Mouse (Mus musculus) hindbrain, postnatal 0 days (tissue): ENCODE measurements around the gene Rin1. TPM values are rescaled to one million over a fixed set of nuclear protein-coding genes. Genes with fewer than 3 reads are reported as not detected.

Experiments used
- ATAC-seq: fragments of 200-750 bp; cut with Nextera tagmentation; 2 replicates; pipeline ENCODE4 v1.8.0; 2017; ENCODE audit warnings: mild to moderate bottlenecking, moderate TSS enrichment, moderate library complexity
- DNase-seq: peaks from one replicate; pipeline ENCODE4 v3.0.0-alpha.2; 2015; ENCODE audit warnings: low spot score
- H3K27ac ChIP-seq: fragments of 300-500 bp; sonication (generic); 2 replicates; pipeline ENCODE4 v1.5.1; 2014; ENCODE audit warnings: mild to moderate bottlenecking
- H3K27me3 ChIP-seq: fragments of 300-500 bp; sonication (generic); 2 replicates; pipeline ENCODE4 v1.6.1; 2014; ENCODE audit warnings: low read length, mixed read lengths; ENCODE audit not compliant: insufficient read depth
- H3K36me3 ChIP-seq: fragments of 300-500 bp; sonication (generic); 2 replicates; pipeline ENCODE4 v1.6.1; 2014; ENCODE audit warnings: low read length, mixed read lengths; ENCODE audit not compliant: insufficient read depth
- H3K4me1 ChIP-seq: fragments of 300-500 bp; sonication (generic); 2 replicates; pipeline ENCODE4 v1.6.1; 2014; ENCODE audit warnings: antibody characterized with exemption, low read length, mixed read lengths; ENCODE audit not compliant: insufficient read depth
- H3K4me2 ChIP-seq: fragments of 300-500 bp; sonication (generic); 2 replicates; pipeline ENCODE4 v1.6.1; 2014; ENCODE audit warnings: low read depth, mild to moderate bottlenecking, low read length, moderate library complexity, mixed read lengths
- H3K4me3 ChIP-seq: fragments of 300-500 bp; sonication (generic); 2 replicates; pipeline ENCODE4 v1.5.1; 2014; ENCODE audit warnings: low read length
- H3K9ac ChIP-seq: fragments of 300-500 bp; sonication (generic); replicated peaks from 2 replicates; pipeline ENCODE4 v1.6.1; 2014; ENCODE audit warnings: mild to moderate bottlenecking, low read length, moderate library complexity, mixed read lengths
- H3K9me3 ChIP-seq: fragments of 300-500 bp; sonication (generic); 2 replicates; pipeline ENCODE4 v1.6.1; 2016; ENCODE audit warnings: low read length, mixed read lengths
- CTCF ChIP-seq: IDR thresholded peaks from 2 replicates; pipeline ENCODE4 v1.5.1; 2016; ENCODE audit warnings: antibody characterized with exemption, control low read depth, low read depth
- WGBS: fragments of 180-500 bp; shearing (Covaris S2); extraction: QIAGEN DNeasy Blood & Tissue Kit; methylation state at CpG from one replicate; pipeline ENCODE4 v1.1.7; 2014; 5-methylcytosine and 5-hydroxymethylcytosine counted together
- polyA plus RNA-seq: library from polyadenylated mRNA; unstranded; fragments of >200 nt; fragmentation: Nextera tagmentation; extraction: Ambion mirVana; gene quantifications from 2 replicates; pipeline ENCODE4 v1.2.1, GENCODE M21; 2015
- total RNA-seq: library from RNA; depleted of rRNA; stranded (reverse); fragments of >200 nt; gene quantifications from 2 replicates; pipeline ENCODE4 v1.2.3, GENCODE M21; 2014

Rin1 gene
- total and polyA plus RNA-seq, 2 experiments from 2014 or later = 0.86 to 2.0 TPM

DNA sequence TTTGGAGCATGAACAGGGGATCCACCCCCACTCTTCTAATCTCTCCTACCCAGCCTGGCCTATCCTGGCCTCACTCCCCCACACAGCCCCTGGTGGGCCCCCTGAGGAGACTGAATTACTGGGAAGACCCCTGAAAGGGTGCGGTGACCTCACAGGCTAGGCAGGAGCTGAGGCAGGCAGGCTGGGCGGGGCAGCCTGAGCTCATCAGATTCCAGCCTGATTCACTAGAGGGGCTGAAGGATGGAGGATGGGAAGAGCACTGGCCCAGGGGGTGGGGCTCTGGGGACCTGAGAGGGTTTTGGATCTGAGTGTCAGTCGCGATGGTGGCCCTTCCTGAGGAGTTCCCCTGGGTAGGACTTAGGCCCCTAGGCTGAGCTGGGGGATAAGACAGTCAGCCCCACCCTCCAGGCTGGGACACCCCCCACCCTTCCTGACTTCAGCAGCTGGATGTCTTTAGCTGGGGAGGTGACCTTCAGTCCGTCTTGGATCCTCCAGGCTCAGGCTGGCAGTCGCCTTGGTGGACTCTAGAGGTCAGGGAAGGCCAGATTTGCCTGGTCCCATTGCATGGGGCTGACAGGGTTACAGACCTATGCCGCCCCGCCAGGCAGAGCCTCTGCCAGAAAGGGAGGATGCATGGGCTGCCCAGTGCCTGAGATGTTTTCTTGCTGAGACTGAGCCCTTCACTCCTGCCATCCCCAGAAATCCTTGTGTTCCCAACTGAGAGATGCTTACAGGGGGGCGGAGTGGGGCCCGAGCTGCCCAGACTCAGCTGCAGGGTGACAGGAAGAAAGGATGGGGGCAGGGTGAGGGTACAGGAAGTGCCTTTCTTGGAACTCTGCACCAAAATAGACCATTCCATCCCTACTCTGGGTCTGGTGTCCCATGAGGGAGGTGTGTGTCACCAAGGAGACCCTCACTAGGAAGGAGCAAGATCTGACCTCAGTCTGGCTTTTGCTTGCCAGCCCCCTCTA, 8.8 kb downstream of the Rin1 start:
- no peak for TF ChIP-seq CTCF
- WGBS = 17% methylated on average over 10 of the region's 10 CpGs
- no peak for DNase-seq
- Histone ChIP-seq H3K4me1 (no peaks in the 10 kb centered on the region; the same call in 1 of the 2 replicates), H3K4me2 (no peak overlapping the region), H3K27ac (no peak overlapping the region), H3K9me3 (no peaks in the 10 kb centered on the region), H3K4me3 (no peak overlapping the region), H3K9ac (no peak overlapping the region), H3K36me3 (no peaks in the 10 kb centered on the region), H3K27me3 (no peaks in the 10 kb centered on the region)
- peak; percentile 37; the same call in 1 of the 2 replicates for ATAC-seq

GRCm38 (mm10) chr19:5060365-5061330, 10.4 kb downstream of the Rin1 start:
- no peak for TF ChIP-seq CTCF
- DNase-seq (no peak), ATAC-seq (no peak)
- no peaks in the 10 kb centered on the region for H3K27me3 ChIP-seq
- no peaks in the 10 kb centered on the region for H3K36me3 ChIP-seq
- no peak overlapping the region for H3K4me2 ChIP-seq
- H3K9me3 ChIP-seq = no peaks in the 10 kb centered on the region
- H3K9ac ChIP-seq = no peak overlapping the region
- no peak overlapping the region for H3K4me3 ChIP-seq
- no peaks in the 10 kb centered on the region; the same call in 1 of the 2 replicates for H3K4me1 ChIP-seq
- 48% methylated on average over 5 of the region's 5 CpGs for WGBS
- no peak overlapping the region for H3K27ac ChIP-seq

GRCm38 (mm10) chr19:5062041-5062440, 11.8 kb downstream of the Rin1 start:
- Histone ChIP-seq H3K36me3 (no peaks in the 10 kb centered on the region), H3K4me1 (no peaks in the 10 kb centered on the region), H3K27ac (no peak overlapping the region), H3K9me3 (no peaks in the 10 kb centered on the region), H3K4me3 (no peak overlapping the region), H3K27me3 (no peaks in the 10 kb centered on the region), H3K9ac (no peak overlapping the region), H3K4me2 (no peak overlapping the region)
- WGBS = 88% methylated on average over 5 of the region's 5 CpGs
- ATAC-seq (no peak), DNase-seq (no peak)
- no peak for TF ChIP-seq CTCF

DNA sequence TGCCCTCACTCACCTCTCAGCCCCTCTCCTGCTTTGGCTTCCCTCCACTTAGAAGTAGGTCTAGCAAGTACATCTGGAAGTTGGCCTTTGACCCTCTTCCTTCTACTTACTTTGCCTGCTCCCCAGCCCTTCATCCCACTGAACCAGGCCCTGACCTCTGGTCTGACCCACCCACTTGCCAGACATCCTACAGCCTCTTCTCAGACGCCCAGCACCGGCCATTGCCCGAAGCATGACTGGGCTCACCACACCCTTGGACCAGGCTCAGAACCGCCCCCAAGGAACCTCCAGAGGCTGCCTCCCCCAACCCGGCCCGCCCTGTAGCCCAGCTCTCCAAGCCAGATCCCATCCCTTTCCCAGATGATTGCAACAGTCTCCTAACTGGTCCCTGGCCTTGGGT, 12.2 kb downstream of the Rin1 start:
- Histone ChIP-seq H3K27me3 (no peaks in the 10 kb centered on the region), H3K4me3 (no peak overlapping the region), H3K4me2 (no peak overlapping the region), H3K9ac (no peak overlapping the region), H3K9me3 (no peaks in the 10 kb centered on the region), H3K27ac (no peak overlapping the region), H3K36me3 (no peaks in the 10 kb centered on the region), H3K4me1 (no peaks in the 10 kb centered on the region)
- TF ChIP-seq CTCF = no peak
- 90% methylated on average over 6 of the region's 6 CpGs for WGBS
- ATAC-seq = no peak
- DNase-seq = no peak

DNA sequence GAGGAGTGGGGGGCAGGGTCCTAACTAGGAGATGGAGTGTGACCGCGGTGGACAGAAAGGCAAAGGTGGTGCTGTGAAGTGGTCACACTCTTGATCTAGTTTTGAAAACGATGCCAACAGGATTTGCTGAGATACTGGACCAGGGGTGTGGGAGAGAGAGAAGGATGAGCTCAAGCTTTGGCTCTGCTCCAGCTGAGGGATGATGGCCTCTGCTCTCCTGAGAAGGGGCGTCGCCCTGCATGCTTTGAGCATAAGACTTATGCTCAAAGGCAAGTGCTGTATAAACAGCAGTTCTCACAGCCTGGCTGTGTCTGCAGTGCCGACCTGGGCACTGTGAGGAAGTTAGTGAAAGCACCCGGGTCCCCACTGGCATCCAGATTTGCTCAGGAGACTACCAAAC, 14.8 kb downstream of the Rin1 start:
- H3K4me1 ChIP-seq = peaks cover 5% of the 10 kb centered on the region; the same call in 1 of the 2 replicates
- H3K9me3 ChIP-seq = no peaks in the 10 kb centered on the region
- H3K27me3 ChIP-seq = no peaks in the 10 kb centered on the region
- no peak overlapping the region for H3K4me3 ChIP-seq
- 63% methylated on average over 7 of the region's 7 CpGs for WGBS
- no peak overlapping the region for H3K9ac ChIP-seq
- no peak overlapping the region for H3K4me2 ChIP-seq
- no peak overlapping the region for H3K27ac ChIP-seq
- no peak for TF ChIP-seq CTCF
- no peaks in the 10 kb centered on the region for H3K36me3 ChIP-seq
- ATAC-seq = no peak
- no peak for DNase-seq

DNA sequence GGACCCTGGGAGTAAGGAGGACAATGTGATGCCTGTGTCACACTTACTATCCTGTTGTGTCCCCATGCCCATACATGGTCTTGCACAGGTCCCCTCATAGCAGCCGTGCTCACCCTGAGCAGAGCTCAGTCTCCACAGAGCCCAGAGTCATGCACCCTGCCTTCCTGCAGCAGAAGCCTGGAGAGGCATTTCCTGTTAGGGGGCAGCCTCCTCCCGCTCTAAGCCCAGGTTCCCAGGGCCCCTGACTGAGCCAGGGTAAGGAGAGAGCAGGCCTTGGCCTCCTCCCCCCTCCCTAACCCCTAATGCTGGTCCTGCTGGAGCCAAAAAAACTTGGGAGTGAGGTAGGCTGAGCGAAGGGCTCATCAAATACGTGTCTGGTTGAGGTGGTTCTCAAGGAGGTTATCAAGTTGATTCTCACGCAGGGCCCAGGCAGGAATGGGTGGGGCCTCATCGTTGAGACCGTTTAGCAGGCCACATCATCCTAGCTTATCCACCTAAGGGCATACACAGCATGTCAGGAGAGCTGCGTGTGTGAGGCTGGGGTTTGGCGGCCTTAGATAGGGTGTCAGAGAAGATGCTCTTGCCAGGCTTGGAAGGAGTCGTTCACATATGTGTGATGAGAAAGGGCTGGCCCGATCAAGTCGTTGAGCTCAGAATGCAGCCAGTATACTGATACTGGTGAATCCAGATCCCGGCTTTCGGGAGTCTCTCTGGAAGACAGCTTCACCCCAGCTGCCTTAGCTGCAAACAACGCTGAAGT, 16.9 kb downstream of the Rin1 start:
- Histone ChIP-seq H3K4me1 (peaks cover 9% of the 10 kb centered on the region; the same call in 1 of the 2 replicates), H3K9me3 (no peaks in the 10 kb centered on the region), H3K27ac (no peak overlapping the region), H3K4me2 (peak overlapping the region; percentile 60), H3K9ac (no peak overlapping the region), H3K4me3 (peak overlapping the region; percentile 38), H3K27me3 (no peaks in the 10 kb centered on the region), H3K36me3 (no peaks in the 10 kb centered on the region)
- ATAC-seq = no peak
- DNase-seq = no peak
- TF ChIP-seq CTCF = no peak
- WGBS = 17% methylated on average over 15 of the region's 15 CpGs
